Mouse (Mus musculus) ES-E14 (cell line): ENCODE results near the gene Robo2. TPM values are rescaled to one million over a fixed set of nuclear protein-coding genes. Genes with fewer than 3 reads are reported as not detected.

Experiments used
- DNase-seq: peaks from one replicate; pipeline ENCODE4 v3.0.0-alpha.2; 2013; ENCODE audit warnings: low read depth, low spot score
- H3K27ac ChIP-seq: 2 replicates; pipeline ENCODE4 v1.5.1; 2012; ENCODE audit warnings: low read depth, mild to moderate bottlenecking, low read length, moderate library complexity, mixed read lengths; ENCODE audit not compliant: poor library complexity, insufficient read depth, severe bottlenecking
- H3K36me3 ChIP-seq: 2 replicates; pipeline ENCODE4 v1.6.1; 2012; ENCODE audit warnings: mild to moderate bottlenecking, low read length, moderate library complexity, mixed read lengths; ENCODE audit not compliant: control insufficient read depth, poor library complexity, insufficient read depth, severe bottlenecking
- H3K4me1 ChIP-seq, 2 experiments: fragments of 150-350 bp in 1 of 2; sonication (generic) in 1 of 2; 2 replicates each; pipeline ENCODE4 v1.6.1; 2012; ENCODE audit warnings: low read length in 2 of 2, mild to moderate bottlenecking in 1 of 2, mixed read lengths in 1 of 2; ENCODE audit not compliant: control insufficient read depth in 2 of 2, insufficient read depth in 2 of 2, poor library complexity in 1 of 2
- H3K4me3 ChIP-seq, 2 experiments: fragments of 150-350 bp in 1 of 2; sonication (generic) in 1 of 2; 2 replicates each; pipeline ENCODE4 v1.5.1; 2012; ENCODE audit warnings: low read length in 2 of 2, low read depth in 1 of 2, mild to moderate bottlenecking in 1 of 2, mixed read lengths in 1 of 2; ENCODE audit not compliant: insufficient read depth in 1 of 2, poor library complexity in 1 of 2, severe bottlenecking in 1 of 2
- H3K9ac ChIP-seq: 2 replicates; pipeline ENCODE4 v1.6.1; 2012; ENCODE audit warnings: low read depth, mild to moderate bottlenecking, low read length, mixed read lengths; ENCODE audit not compliant: poor library complexity, insufficient read depth, severe bottlenecking
- H3K9me3 ChIP-seq: fragments of 150-350 bp; sonication (generic); 2 replicates; pipeline ENCODE4 v1.6.1; 2012; ENCODE audit warnings: low read depth, mild to moderate bottlenecking, low read length; ENCODE audit not compliant: control insufficient read depth, insufficient read depth
- CHD2 ChIP-seq: IDR thresholded peaks from 2 replicates; pipeline ENCODE4 v1.6.1; 2014; ENCODE audit warnings: mild to moderate bottlenecking, low read depth, low read length, inconsistent platforms
- HCFC1 ChIP-seq: IDR thresholded peaks from 2 replicates; pipeline ENCODE4 v1.6.1; 2012; ENCODE audit warnings: low read length, inconsistent platforms, borderline replicate concordance; ENCODE audit not compliant: insufficient read depth
- MAFK ChIP-seq: IDR thresholded peaks from 2 replicates; pipeline ENCODE4 v1.6.1; 2014; ENCODE audit warnings: mild to moderate bottlenecking, low read depth, low read length, inconsistent platforms; ENCODE audit not compliant: insufficient read depth
- ZC3H11A ChIP-seq: IDR thresholded peaks from 2 replicates; pipeline ENCODE4 v1.6.1; 2012; ENCODE audit warnings: low read depth, mild to moderate bottlenecking, inconsistent platforms, low read length, borderline replicate concordance
- ZNF384 ChIP-seq: IDR thresholded peaks from 2 replicates; pipeline ENCODE4 v1.6.1; 2012; ENCODE audit warnings: low read depth, low read length, inconsistent platforms
- in situ Hi-C, 2 experiments: fragments of 600-800 bp; cut with MboI; formaldehyde crosslinking; loops; one replicate each; pipeline ENCODE4 v1.15.1; 2025; ENCODE audit warnings: low sequenced_read_pairs in 2 of 2, inconsistent platforms in 1 of 2; ENCODE audit not compliant: unreplicated experiment in 2 of 2
- total RNA-seq: library from RNA; depleted of rRNA; stranded (reverse); fragments of 300-350 nt; gene quantifications from 2 replicates; pipeline ENCODE4 v1.2.3, GENCODE M21; 2012

The Robo2 gene
- total RNA-seq, 1 experiment: 5.5 TPM

GRCm38 (mm10) chr16:74244452-74244851, 167.2 kb downstream of the Robo2 start:
- Histone ChIP-seq H3K4me3 (no peak overlapping the region), H3K36me3 (no peaks in the 10 kb centered on the region), H3K9ac (no peak overlapping the region), H3K27ac (no peak overlapping the region), H3K4me1 (no peaks in the 10 kb centered on the region), H3K9me3 (no peaks in the 10 kb centered on the region)
- TF ChIP-seq HCFC1 (no peak), ZNF384 (no peak), ZC3H11A (no peak), CHD2 (no peak), MAFK (no peak)
- no peak for DNase-seq
- in situ Hi-C loops: no loop called here

- no peak for DNase-seq
- Histone ChIP-seq H3K36me3 (no peaks in the 10 kb centered on the region), H3K4me3 (no peak overlapping the region), H3K9ac (no peak overlapping the region), H3K27ac (no peak overlapping the region), H3K9me3 (no peaks in the 10 kb centered on the region), H3K4me1 (no peaks in the 10 kb centered on the region)
- in situ Hi-C loops: no loop called here
- TF ChIP-seq MAFK (no peak), CHD2 (no peak), ZNF384 (no peak), ZC3H11A (no peak), HCFC1 (no peak)
These were observed 170.1 kb downstream of the Robo2 start for GRCm38 (mm10) chr16:74241534-74241933.

- DNase-seq: no peak
- in situ Hi-C loops: no loop called here
- Histone ChIP-seq H3K4me1 (no peaks in the 10 kb centered on the region), H3K36me3 (no peaks in the 10 kb centered on the region), H3K4me3 (no peak overlapping the region), H3K9ac (no peak overlapping the region), H3K27ac (no peak overlapping the region), H3K9me3 (no peaks in the 10 kb centered on the region)
- TF ChIP-seq HCFC1: no peak
- no peak for TF ChIP-seq ZC3H11A
- no peak for TF ChIP-seq ZNF384
- no peak for TF ChIP-seq CHD2
- TF ChIP-seq MAFK: no peak
These were observed 174.2 kb downstream of the Robo2 start for GRCm38 (mm10) chr16:74237411-74237930.

GRCm38 (mm10) chr16:74234393-74235059, 177.1 kb downstream of the Robo2 start:
- Histone ChIP-seq H3K4me1 (no peaks in the 10 kb centered on the region), H3K27ac (no peak overlapping the region), H3K9me3 (no peaks in the 10 kb centered on the region), H3K9ac (no peak overlapping the region), H3K4me3 (no peak overlapping the region), H3K36me3 (no peaks in the 10 kb centered on the region)
- TF ChIP-seq ZNF384 (no peak), HCFC1 (no peak), ZC3H11A (no peak), CHD2 (no peak), MAFK (no peak)
- in situ Hi-C loops: no loop called here
- DNase-seq: no peak
